Mouse (Mus musculus) yolk sac, embryonic 10.5 days (tissue): ENCODE results near the gene Akap2.

Source experiments
- DNase-seq: peaks from one replicate; pipeline ENCODE4 v3.0.0-alpha.2; 2017; ENCODE audit warnings: low spot score

Akap2 gene

DNA sequence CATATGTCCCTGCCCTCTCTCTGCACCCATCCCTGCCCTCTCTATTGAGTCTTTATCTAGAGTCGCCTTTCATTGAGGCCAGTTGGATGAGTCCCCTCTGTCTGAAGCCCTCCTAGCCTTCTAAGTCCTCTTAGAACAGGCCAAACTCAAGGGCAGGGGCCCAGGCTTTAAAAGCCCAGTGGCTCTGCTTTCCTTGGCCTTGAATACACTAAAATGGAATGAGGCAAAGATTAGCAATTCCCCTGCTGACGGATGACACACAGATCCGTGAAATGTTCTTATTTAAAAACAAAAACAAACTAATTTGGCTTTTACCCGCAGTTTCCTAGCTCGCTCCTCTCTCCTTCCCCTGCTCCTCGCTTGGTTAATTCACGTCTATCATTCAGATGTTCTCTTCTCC lies 45.0 kb downstream of the Akap2 start:
- DNase-seq: no peak

- peak; percentile 53 for DNase-seq
These were observed 46.9 kb downstream of the Akap2 start for GRCm38 (mm10) chr4:57764392-57764791.

- peak; percentile 74 for DNase-seq
These were observed 47.5 kb downstream of the Akap2 start for GRCm38 (mm10) chr4:57764926-57765325.

DNA sequence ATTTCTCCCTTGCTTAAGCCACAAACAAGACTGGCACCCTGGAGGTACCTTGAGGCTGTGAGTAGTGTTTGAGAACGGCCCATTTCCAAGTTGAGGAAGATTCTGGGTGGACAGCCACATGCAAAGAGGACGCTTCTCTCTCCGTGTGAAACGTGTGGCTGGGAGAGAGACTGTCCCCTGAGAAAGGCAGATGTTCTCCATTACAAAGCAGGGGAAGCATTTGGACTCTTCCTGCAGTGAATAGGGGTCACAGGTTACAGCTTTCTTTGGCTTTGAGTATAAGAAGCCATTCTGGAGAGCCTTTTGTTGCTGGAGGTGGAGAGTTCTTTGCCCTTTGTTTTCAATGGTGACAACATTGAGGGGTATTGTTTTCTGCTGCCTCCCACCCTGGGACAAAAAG lies 48.3 kb downstream of the Akap2 start:
- DNase-seq: no peak

DNA sequence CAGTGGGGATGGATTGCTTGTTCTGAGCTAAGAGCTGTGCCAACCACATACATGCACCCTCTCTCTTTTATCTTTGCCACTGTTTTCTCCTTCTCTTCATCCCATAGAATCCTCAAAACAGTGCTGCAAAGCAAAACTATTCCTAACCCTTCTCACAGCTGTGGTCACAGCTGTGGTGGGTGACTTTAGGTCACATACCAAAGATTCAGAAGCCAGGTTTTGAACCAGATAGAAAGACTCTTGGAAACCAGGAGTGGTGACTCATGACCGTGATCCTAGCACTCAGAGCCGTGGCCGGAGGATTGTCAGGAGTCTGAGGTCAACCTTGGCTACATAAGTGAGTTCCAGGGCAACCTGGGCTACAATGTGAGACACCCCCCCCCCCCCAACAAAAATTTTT lies 51.5 kb downstream of the Akap2 start:
- no peak for DNase-seq

GRCm38 (mm10) chr4:57770185-57770823 lies 52.8 kb downstream of the Akap2 start:
- DNase-seq: no peak

GRCm38 (mm10) chr4:57771558-57772219 lies 54.2 kb downstream of the Akap2 start:
- DNase-seq: no peak

- DNase-seq: no peak
These were observed 55.5 kb downstream of the Akap2 start for GRCm38 (mm10) chr4:57772851-57773510.

GRCm38 (mm10) chr4:57774517-57774916 lies 57.1 kb downstream of the Akap2 start:
- no peak for DNase-seq

DNA sequence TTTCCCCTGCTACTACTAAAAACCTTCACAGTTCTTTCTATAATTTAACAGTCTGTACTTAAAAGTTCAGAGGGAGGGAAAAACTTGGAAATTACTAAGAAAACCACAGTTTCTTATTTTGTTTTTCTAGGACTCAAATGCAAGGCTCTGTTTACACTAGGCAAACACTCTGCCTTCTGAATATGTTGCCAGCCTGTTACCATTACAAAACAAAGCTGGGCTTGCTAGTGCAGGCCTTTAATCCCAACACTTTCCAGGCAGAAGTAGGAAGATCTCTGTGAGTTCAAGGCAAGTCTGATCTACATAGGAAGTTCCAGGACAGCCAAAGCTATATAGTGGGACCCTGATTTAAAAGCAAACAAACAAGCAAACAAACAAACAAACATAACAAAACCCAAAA lies 58.1 kb downstream of the Akap2 start:
- no peak for DNase-seq

DNA sequence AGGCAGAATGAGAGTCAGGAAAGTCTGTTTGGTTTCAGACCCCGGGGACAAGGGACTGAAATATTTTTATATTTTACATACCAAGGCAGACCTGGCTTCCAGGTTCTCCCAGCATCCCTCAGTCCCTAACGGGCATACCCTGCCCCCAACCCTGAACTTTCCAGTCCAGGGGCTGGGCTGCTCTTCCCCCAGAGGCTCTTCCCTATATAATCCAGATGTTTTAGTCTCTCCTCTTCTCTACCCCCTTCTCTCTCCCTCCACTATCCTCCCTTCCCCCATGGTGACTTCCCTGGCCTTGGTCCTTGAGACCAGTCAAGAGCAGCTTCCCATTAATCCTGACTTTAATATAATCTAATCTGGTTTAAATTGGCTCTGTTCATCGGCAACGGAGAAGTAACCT lies 62.9 kb downstream of the Akap2 start:
- no peak for DNase-seq

DNA sequence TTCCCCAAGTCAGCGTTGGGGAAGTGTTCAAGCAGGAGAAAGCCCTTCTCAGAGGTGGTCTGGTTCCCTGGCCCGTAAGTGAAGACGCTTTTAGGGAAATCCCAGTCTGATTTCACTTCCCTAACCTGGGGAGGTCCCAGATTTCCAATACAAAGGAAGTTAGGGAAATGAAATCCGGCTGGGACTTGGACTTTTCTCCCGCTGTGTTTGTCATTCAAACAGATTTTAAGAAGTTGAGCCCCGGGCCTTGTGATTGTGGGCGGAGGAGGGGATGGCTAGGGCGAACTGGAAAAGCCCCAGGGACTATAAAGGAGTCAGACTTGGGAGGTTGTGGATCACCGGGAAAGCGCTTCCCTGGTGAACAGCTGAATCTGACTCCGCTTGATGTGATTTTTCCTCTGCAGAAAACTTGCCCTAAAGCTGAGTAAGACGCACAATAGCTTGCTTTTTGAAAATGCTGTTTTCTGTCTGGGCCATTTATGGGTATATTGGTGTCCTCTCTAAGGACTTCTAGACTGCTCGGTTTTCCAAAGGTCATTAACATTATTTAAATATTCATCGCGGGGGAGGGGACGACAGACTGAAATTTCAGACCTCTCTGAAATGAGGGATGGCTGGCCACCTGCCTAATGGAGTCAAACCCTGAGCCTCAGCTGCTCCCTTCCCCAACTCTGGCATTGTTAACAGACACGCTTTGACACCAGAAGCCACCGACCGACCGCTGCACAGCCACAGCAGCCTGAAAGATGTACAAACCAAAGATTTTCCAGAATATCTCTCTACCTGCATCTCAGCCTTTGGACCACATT lies 63.6 kb downstream of the Akap2 start:
- no peak for DNase-seq

GRCm38 (mm10) chr4:57781994-57782393 lies 64.5 kb downstream of the Akap2 start:
- peak; percentile 83 for DNase-seq

DNA sequence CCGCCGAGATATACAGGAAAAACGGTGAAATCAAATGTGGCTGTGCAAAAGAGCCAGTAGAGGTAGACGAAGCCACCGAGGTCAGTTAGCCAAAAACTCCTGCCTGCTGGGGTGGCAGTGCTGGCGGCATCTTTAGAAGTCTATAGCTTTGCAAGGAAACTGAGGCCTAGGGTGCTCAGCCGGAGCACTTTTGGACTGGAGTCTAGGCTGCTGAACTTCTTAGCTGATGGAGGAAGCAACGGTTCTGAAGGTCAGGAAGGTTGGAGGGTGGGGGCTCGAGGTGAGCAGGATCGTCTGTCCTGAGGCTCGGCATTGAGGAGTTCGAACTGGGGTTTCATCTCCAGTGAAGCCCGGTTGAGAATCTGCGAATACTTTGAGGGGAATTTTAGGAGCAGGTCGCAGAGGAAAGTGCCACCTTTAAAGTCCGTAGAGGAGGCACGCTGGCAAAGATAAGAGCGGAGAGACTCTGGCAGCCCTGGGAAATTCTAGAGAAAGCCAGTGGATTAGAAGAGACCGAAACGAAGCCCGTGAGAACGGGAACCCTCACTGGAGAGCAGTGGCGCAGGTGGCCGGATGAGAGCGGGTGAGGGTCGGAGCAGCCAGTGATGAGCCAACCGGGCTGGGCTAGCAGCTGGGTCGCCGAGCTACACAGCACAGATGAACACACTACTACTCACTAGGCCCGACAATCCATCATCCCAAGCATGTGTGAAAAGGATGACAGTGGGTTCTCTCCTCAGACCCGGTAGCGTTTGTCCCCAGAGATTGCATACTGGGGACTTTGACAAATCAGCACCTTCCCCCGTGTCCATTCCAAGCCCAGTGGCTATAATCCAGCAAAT lies 65.3 kb downstream of the Akap2 start:
- no peak for DNase-seq

- DNase-seq: no peak
These were observed 65.9 kb downstream of the Akap2 start for GRCm38 (mm10) chr4:57783391-57783770.

GRCm38 (mm10) chr4:57783853-57784600 lies 66.6 kb downstream of the Akap2 start:
- DNase-seq: no peak

GRCm38 (mm10) chr4:57788709-57789108 lies 71.3 kb downstream of the Akap2 start:
- no peak for DNase-seq

- DNase-seq: no peak
These were observed 71.7 kb downstream of the Akap2 start for GRCm38 (mm10) chr4:57789118-57789517.

DNA sequence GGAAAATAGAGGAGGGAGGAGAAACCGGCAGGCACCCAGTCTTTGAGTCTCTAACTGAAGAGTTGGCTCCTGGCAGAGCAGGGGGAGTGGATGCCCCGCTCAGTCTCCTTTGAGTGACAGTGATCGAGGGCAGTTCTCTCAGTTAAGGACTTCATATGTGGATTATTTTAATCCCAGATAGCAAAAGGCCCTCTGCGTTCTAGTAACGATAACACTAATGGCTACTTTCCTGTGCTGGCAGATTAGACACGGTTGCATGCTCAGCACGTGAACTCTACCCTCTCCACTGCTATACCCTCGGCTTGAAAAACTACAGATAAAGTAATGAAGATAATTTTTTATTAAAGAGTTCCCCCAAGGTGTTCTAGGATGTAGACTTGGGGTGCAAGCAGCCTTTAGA lies 76.5 kb downstream of the Akap2 start:
- no peak for DNase-seq

DNA sequence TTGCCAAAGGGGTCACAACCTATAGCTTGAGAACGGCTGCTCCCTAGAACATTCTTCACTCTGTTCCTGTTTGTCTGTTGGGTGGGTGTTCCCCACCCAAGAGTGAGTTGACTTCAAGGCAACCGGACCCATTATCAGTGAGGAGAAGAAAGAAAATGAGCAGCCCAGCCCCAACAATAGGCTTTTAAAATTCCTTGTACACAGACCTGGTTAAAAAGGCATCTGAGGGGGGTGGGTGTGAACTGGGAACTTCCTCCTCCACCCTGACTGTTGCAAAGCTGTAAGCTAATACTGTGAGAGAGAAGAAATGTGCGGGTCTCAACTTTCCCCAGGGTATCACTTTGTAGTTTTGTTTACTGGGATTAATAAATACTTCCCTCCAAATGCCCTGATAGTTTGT lies 77.1 kb downstream of the Akap2 start:
- DNase-seq: no peak
